Mouse (Mus musculus): Measurements from ENCODE around the gene D10Wsu102e. TPM values are rescaled to one million over a fixed set of nuclear protein-coding genes. Genes with fewer than 3 reads are reported as not detected.
"Not testable (repeated sequence)": the region's sequence is repeated elsewhere in the genome, so short reads cannot be mapped to it uniquely, and the experiment has no call there.

Gene D10Wsu102e
- total RNA-seq, 2 experiments from 2014 or later = 0.63 to 1.00 TPM

DNA sequence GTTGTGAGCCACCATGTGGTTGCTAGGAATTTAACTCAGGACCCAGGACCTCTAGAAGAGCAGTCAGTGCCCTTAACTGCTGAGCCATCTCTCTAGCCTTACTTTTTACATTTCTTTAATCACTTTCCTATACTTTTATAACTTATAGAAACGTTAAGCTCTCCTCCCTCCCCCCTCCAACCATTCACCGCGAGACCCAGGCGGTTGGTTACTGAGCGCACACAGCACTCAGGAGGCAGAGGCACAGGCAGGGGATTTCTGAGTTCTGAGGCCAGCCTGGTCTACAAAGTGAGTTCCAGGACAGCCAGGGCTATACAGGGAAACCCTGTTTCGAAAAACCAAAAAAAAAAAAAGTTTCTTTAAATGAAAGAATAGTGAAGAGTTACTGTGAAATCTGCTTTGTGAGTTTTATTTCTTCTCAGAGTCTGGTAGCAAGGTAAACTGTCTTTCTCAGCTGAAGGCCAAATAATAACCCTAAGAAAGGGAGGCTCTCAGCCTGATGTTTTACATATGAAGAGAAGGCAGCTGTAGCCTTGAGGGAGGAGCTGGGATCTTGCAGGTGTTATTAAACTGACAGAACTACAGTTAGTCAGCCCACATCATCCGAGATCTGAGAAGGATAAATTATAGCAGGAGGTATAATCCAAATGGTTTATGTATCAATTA lies 14.2 kb upstream of the D10Wsu102e start:
- DNase-seq = no peak

DNA sequence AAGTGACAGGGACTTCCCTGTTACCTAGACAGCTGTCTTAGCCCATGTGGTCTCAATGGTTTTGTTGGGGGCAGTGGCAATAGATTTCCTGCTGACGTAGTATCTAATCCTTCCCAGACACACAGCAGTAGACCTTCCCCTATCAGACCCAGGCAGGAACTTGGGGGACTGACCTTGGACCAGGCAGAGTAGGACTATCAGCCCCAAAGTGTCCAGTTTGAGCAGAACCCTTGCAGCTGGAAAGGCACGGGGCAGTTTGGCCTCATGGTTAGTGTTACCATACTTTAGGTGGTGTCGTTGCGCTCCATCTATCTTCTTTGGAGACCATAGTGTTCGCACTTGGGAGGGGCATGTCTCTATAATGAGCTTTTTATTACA lies 13.7 kb upstream of the D10Wsu102e start:
- no peak for DNase-seq

DNA sequence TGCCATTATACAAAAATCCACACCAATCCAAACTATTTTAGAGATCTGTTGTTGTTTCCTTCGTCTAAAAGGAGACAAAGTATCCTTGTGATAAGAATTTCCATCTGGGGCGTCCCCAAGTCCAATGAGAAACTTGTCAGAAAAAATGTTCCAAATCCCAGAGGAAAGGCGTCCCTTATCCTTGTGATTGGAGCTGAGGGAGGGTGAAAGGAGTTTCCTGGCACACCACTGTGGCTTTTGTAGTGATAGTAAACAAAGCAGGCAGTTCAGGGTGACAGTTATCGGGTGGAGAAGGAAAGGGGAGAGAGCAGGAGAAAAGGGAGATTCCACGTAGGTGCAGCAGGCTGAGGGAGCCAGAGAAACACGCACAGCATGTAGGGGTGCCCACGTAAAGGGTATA lies 12.5 kb upstream of the D10Wsu102e start:
- DNase-seq = no peak

DNA sequence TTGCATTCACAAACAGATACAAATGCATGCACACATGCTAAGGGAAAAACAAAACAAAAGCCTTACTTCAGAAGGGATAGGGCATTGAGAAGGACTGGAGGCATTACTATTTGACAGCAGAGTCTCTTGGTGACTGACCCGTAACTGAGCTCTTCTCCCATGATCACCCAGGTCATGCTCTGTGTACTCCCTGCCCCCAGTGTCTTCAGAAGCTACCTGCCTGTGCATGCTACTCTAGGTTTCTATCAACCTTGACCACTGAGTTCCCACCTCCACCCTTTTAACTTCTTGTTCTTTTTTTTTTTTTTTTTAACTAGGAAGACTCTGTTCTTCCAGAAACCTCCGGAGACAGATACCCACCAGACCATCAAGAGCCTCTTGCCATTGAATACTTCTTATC lies 9.3 kb upstream of the D10Wsu102e start:
- DNase-seq = no peak

DNA sequence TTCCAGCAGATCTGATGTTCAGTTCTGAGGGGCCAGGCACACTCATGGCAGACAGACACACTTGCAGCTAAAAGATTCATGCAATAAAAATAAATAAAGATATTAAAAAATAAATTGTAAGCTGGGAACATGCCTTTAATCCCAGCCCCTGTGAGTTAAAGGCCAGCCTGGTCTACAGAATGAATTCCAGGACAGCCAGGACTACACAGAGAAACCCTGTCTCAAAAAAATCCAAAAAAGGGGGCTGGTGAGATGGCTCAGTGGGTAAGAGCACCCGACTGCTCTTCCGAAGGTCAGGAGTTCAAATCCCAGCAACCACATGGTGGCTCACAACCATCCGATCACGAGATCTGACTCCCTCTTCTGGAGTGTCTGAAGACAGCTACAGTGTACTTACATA lies 8.2 kb upstream of the D10Wsu102e start:
- DNase-seq = not testable (repeated sequence)

DNA sequence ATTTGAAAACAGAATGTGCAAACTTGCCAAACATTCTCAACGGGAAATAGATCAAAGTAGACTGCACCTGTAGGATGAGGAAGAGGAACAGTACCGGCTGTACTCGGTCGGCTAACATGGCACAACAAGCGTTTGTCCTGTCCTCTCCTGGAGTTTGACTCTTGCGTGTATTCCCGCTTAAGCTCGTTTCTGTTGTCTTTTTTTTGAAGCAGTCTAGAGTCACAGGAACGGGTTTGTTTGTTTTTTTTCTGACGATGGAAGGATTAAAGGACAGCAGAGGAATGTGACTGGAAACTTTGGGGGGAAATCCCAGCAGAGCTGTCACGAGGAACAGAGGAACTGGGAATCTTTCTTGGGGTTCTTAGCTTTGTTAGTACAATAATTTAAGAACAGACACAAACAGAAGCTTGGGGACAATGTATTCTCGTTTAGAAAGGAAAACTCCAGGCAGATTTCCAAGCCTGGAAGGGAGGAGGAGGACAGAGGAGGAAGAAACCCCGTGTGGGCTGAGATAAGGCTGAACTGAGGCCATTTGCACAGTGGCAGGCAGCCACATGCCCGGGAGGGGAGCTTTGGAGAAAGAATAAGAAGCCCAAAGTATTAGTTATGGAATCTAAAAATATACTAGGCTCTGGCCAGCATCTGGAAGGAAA lies 6.2 kb upstream of the D10Wsu102e start:
- DNase-seq = peak; percentile 28

DNA sequence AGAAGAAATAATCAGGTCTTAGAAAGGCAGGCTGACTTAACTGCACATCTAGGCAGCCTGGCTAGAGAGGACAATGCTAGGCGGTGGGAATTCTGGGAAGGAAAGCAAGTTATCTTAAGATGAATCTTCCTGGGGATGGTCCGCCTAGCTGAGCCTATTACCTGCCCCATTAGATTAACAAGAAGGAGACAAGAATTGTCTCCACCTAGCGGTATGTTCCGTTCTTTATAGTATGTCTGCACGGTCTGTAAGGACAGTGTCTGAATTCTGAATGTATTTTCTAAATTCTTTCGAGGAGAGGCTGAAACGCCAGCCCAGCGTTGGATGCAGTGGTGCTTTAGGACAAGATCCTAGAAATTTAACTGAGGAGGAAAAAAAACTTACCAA lies 5.7 kb upstream of the D10Wsu102e start:
- no peak for DNase-seq

DNA sequence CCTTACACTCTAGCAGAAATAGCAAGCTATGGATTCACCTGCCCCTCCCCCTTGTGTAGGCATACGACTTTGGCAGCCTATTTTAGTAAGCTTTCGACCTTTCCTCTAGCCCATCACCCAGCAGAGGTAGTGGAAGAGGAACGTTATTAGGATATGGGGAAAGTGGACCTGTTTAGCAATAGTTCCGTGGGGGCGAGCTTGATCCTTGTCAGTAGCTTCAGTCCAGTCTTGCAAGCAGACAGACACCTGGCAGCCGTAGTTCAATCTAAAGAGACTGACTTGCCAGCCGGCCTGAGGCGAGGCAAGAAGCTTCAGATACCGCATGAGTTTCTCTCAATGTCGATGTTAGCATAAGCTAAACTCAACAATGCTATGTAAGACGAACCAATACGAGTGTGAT lies 3.6 kb upstream of the D10Wsu102e start:
- DNase-seq = no peak

DNA sequence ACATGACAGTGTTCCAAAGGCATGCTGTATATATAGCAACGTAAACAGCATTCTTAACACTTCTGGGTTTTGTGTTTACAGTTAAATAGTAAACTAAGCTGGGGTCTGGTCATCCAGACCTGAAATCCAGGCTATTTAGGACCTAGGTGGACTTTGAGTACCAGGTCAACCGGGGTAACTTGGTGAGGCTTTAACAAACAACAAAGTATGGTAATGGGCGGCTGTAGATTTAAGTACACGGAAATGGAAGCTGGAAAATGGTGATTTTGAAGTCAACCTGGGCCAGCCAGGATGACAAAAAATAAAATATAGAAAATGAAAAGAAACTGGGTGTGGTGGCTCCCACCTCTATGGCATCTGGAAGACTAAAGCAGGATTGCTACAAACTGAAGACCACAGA lies 570 bp upstream of the D10Wsu102e start:
- DNase-seq = no peak

DNA sequence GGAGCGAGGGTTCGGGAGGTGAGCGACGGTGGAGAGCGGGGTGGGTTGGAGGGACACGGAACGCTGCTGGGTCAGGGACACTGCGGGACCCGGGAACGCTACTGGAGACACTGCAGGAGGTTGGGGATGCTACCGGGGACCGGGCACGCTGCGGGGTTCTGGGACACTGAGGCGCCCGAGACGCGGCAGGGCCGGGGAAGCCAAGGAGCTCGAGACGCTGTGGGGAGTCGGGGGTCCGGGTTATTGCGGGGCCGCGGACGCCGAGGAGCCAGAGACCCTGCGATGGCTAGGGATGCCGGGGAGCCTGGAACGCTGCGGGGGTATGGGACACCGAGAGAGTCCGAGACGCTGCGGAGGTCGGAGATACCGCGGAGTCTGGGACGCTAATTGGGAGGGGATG lies 335 bp downstream of the D10Wsu102e start:
- DNase-seq = no peak

DNA sequence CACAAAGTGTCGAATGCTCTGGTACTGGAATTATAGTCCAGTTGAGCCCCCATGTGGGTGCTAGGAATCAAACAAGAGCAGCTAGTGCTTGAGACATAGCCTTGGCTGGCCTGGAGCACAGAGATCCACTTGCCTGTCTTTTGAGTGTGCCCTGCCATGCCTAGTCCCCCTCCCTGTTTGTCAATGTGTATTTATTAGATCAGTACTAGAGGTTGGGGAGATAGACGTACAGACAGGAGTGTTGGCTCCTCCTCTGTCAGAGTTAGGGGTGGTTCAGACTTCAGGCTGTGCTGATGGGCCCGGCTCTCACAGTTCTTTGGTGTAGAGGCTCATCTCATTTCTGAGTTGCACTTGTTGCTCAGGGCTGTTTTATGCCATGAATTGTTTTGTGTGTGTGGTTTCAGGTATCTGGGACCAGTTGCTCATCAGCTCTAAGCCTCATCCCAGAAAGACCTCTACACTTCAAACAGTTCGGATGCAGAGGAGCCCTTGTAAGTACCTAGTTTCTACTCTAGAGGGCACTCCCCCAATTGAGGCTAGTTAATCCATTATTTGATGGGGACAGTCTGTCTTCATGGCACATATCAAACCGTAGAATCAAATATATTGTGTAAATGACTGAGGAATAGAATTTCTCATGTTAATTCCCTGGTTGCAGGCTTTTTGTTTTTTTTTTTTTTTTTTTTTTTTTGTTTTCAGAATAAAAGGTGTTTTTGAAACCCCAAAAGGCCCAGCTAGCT lies 1.8 kb downstream of the D10Wsu102e start:
- DNase-seq = peak; percentile 26

DNA sequence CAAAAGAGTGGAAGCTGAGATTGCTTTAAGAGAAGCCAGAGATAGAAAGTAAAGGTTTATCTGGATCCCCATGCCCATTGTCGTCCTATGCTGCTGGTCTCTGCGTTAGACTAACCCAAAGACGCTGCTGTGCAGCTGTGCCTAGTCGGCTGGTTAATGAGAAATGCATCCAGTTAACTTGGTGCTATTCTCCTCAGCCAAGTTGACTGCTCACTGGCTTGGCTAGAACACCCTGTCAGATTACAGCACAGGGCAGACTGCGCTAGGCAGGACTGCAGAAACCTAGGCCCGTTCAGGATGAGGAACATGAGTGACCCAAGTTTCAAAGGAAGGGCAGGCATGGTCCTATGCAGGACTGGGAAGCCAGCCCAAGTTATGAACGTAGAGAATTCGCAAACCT lies 3.4 kb downstream of the D10Wsu102e start:
- no peak for DNase-seq

DNA sequence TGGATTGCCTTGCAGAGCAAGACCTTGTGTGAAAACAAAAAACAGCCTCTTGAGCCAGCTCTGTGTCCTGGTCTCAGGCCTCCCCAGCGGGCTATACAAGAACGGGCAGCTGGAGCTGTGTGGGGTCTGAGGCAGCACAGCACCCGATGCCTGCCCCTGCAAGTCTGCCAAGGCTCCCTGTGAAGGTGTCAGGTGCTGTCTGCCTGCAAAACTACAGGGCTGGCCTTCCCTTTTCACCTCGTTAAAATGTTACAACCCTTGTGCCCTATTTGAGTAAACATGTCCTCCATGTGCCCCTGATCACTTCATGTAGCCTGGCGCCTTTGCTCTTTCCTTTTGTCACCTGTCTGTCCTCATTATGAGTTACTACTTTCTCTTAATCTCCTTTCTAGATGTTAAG lies 8.9 kb downstream of the D10Wsu102e start:
- no peak for DNase-seq

DNA sequence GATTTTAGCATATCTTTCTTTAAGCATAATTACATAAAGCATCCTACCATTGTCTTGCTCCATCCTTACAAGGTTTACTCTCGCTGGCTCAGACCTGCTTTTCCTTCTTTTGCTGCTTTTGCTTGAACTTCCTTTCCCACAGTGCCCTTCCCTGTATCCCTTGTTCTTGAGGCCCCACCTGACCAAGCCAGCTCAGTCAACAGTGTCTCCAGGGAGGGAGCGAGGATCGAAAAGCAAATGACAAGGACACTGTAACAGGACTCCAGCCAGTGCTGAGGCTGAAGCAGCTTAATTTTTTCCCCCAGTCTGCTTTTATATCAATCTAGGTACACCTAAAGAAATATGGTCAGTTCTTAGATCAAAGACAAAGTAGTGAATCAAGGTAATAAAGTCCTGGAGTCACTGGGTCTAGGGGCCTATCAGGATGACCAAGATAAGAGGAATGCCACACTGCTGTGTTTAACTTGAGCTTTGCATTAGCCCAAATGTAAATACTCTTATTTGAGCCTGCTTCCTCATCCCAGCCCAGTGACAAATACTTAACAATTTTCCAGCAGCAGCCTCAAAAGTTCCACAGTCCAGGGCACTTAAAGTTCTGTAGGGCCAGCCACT lies 14.1 kb downstream of the D10Wsu102e start:
- DNase-seq = no peak

DNA sequence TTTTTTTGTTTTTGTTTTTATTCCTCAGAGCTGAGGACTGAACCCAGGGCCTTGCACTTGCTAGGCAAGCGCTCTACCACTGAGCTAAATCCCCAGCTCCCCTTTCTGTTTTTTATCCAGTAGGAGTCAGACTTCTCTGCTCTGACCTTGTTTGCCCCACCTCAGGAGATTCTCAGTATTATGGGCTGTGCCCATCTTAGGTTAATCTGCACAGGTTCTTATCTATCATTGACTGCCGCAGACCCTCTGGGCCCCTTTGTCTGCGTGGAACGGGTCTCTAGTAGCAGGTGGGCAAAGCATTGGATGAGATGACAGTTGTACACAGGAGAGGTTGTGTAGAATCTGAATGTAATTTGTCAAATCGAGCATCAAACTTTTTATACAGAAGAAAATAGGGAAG lies 15.4 kb downstream of the D10Wsu102e start:
- DNase-seq = not testable (repeated sequence)

DNA sequence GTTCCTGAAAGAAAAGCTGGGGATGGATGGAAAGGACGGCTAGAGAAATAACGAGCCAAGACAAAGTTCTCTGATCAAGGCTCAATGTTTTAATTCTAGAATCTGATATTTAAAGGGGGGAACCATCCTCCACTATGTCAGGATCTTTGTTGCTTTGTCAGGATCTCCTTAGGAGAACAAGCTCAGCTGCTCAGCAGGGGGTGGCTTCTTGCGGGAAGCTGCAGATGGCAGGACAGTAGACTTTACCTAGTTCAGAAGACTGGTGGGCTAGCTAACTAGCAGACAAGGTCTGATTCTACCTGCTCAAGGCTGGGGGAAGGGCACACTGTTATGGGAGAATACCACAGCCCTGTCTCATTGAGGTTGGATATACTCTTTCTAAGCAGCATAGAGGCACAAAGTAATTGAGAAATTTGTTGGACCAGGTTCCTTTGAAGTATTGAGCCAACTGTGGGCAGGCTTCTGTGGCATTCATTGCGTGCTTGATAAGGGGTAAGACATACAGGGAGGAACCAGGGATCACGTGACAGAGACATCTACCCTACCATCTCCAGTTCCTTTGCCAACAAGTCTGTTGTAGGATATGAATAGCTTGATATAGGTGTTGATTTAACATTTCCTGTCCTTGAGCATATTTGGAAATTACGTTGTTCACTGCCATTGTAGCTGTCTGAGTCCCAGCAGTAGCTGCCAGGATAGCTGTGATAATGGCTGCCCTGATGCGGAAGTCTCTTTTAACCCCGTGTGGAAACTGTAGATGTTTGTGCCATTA lies 17.1 kb downstream of the D10Wsu102e start:
- DNase-seq = no peak

DNA sequence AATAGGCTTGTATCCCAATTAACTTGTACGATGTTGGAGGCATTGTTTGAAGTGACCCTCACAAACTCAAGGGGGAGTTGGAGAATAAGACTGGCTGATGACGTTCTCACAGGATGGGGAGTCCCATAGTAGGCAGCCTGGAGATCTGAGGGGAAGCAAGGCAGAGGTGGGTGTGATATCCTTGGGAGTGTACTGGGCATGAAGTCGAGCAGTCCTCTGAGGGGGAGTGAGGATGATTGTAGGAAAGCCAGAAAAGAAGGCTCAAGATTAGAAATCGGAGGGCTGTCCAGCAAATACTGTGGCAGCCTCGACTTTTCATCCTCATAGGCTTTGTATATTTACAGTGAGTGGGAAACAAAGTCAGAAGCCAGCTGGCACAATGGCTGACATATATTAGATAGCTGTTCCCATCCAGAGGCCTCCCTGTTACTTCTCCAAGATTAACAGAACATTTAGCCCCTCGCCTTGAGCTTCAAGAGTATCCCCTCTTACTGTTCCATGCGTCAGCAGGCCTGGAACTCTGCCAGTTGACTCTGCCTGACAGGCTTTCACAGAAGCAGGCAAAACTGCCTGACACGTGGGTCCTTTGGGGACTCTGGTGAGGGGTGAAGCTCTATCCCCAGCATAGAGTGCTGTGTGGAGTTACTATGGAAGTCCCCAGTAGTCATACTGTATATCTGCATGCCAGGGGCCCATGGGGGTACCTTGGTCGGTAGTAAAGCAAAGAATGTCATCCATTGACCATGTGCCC lies 18.2 kb downstream of the D10Wsu102e start:
- peak; percentile 74 for DNase-seq

DNA sequence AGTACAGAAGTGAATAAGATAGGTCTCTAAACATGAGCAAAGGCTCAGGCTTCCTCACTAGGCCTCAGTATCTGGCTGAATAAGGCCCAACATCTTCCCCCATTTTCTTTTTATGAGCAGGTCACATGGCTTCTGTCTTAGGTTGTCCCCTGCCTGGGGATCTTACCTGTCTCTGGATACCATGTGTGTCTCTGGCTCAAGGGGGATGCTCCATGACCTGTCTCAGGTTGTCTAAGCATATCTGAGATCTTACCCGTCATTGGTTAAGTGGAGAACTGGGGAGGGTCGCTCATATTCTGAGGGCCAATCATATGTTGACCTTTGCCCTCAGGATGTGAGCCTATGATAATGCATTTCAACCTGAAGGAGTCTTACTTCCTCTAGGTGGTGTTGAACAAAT lies 20.5 kb downstream of the D10Wsu102e start:
- DNase-seq = no peak

DNA sequence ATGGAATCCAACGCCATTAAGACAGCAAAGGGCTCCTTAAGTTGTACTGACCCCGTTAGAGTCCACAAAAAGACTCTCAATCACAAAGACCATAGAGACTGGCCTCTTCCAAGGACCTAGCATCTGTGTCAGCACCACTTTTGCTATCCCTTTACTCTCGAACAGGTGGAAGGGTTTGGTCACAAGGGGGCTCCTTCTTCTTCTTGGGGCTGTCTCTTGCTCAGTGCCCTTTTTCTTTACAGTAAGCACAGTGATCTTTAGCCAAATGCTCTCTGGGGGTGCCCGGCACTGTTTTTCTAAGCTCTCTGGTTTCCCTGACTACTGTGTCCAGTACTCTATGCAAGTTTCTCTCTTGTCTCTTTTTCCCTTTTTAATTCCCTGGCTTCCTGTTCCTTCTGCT lies 22.5 kb downstream of the D10Wsu102e start:
- DNase-seq = no peak

DNA sequence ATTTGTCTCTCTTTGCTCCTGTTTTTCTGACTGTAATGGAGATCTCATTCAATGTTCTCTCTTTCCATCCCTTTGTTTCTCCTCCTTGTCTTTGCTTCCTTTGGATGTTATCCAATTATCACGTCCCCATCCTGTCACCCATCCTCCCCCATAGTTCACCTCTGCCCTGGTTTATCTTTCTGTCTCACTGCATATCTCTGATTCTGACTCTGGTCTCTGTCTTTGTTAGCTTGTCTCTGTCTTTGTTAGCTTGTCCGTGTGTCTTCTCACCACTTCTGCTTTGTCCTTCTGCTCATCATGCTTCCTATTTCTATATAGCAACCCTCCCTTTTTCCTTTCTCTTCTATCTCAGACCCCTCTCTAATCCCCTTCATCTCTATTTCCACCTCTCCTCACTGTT lies 23.0 kb downstream of the D10Wsu102e start:
- no peak for DNase-seq

DNA sequence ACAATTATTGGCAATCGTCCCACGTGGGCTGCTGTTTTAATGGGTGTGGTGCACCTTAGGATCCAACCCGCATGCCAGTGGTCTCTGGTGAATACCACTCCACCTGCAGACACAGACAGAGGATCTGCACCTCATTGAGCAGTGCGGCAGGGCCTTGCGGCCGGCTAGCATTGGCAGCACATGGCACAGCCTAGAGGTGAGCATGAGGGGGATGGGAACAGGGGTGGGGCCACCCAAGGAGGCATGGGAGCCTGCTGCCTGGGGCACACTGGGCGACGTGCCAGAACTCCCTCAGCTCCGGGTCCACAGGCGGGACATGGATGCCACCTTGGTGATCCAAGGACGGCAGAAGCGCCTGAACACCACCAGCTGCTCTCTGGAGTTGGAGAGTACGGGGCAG lies 23.8 kb downstream of the D10Wsu102e start:
- DNase-seq = no peak

Data from adrenal gland, postnatal 10 days (tissue).